Mouse (Mus musculus) cortical plate, adult 2 months (tissue): Measurements from ENCODE around the gene Igfbp1.

Experiments
- CTCF ChIP-seq: fragments of 200-500 bp; IDR thresholded peaks from 2 replicates; pipeline ENCODE4 v1.5.1; 2011; ENCODE audit warnings: mild to moderate bottlenecking, control low read depth, low read length; ENCODE audit not compliant: insufficient read depth; ENCODE audit errors: extremely low read depth
- POLR2A ChIP-seq: fragments of 200-500 bp; IDR thresholded peaks from 2 replicates; pipeline ENCODE4 v1.6.1; 2011; ENCODE audit warnings: mild to moderate bottlenecking, low read length, control low read depth; ENCODE audit not compliant: insufficient read depth; ENCODE audit errors: extremely low read depth

DNA sequence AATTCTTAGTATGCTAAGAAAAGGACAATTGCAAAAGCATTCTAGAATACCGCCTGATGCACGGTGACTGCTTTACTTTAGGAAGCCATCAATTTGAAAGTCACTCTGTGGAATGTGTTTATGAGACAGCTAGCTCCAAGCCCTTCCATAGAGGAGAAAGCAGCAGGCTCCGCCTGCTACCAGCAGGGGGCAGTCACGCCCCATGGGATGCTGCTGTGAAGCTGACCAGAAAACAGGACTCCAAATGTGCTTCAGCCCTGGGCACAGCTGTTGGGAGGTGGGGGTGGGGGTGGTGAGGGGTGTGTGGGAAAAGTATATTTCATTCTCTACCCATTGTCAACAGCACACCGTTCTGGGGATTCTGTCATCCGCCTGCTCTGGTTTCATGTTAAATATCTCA is 12.8 kb downstream of the Igfbp1 start:
- TF ChIP-seq CTCF = peak; percentile 95
- TF ChIP-seq POLR2A = no peak
